Mouse (Mus musculus) hindbrain, postnatal 0 days (tissue): ENCODE measurements at regions not wholly inside any gene's neighbourhood (a gene's known extent, or its start where the extent isn't known, plus 50 kb on each side); places are given as distances from the start of the nearest gene placed in this dataset.

Experiments used
- ATAC-seq: fragments of 200-750 bp; cut with Nextera tagmentation; 2 replicates; pipeline ENCODE4 v1.8.0; 2017; ENCODE audit warnings: mild to moderate bottlenecking, moderate TSS enrichment, moderate library complexity
- DNase-seq: peaks from one replicate; pipeline ENCODE4 v3.0.0-alpha.2; 2015; ENCODE audit warnings: low spot score
- H3K27ac ChIP-seq: fragments of 300-500 bp; sonication (generic); 2 replicates; pipeline ENCODE4 v1.5.1; 2014; ENCODE audit warnings: mild to moderate bottlenecking
- H3K27me3 ChIP-seq: fragments of 300-500 bp; sonication (generic); 2 replicates; pipeline ENCODE4 v1.6.1; 2014; ENCODE audit warnings: low read length, mixed read lengths; ENCODE audit not compliant: insufficient read depth
- H3K36me3 ChIP-seq: fragments of 300-500 bp; sonication (generic); 2 replicates; pipeline ENCODE4 v1.6.1; 2014; ENCODE audit warnings: low read length, mixed read lengths; ENCODE audit not compliant: insufficient read depth
- H3K4me1 ChIP-seq: fragments of 300-500 bp; sonication (generic); 2 replicates; pipeline ENCODE4 v1.6.1; 2014; ENCODE audit warnings: antibody characterized with exemption, low read length, mixed read lengths; ENCODE audit not compliant: insufficient read depth
- H3K4me2 ChIP-seq: fragments of 300-500 bp; sonication (generic); 2 replicates; pipeline ENCODE4 v1.6.1; 2014; ENCODE audit warnings: low read depth, mild to moderate bottlenecking, low read length, moderate library complexity, mixed read lengths
- H3K4me3 ChIP-seq: fragments of 300-500 bp; sonication (generic); 2 replicates; pipeline ENCODE4 v1.5.1; 2014; ENCODE audit warnings: low read length
- H3K9ac ChIP-seq: fragments of 300-500 bp; sonication (generic); replicated peaks from 2 replicates; pipeline ENCODE4 v1.6.1; 2014; ENCODE audit warnings: mild to moderate bottlenecking, low read length, moderate library complexity, mixed read lengths
- H3K9me3 ChIP-seq: fragments of 300-500 bp; sonication (generic); 2 replicates; pipeline ENCODE4 v1.6.1; 2016; ENCODE audit warnings: low read length, mixed read lengths
- CTCF ChIP-seq: IDR thresholded peaks from 2 replicates; pipeline ENCODE4 v1.5.1; 2016; ENCODE audit warnings: antibody characterized with exemption, control low read depth, low read depth
- WGBS: fragments of 180-500 bp; shearing (Covaris S2); extraction: QIAGEN DNeasy Blood & Tissue Kit; methylation state at CpG from one replicate; pipeline ENCODE4 v1.1.7; 2014; 5-methylcytosine and 5-hydroxymethylcytosine counted together

DNA sequence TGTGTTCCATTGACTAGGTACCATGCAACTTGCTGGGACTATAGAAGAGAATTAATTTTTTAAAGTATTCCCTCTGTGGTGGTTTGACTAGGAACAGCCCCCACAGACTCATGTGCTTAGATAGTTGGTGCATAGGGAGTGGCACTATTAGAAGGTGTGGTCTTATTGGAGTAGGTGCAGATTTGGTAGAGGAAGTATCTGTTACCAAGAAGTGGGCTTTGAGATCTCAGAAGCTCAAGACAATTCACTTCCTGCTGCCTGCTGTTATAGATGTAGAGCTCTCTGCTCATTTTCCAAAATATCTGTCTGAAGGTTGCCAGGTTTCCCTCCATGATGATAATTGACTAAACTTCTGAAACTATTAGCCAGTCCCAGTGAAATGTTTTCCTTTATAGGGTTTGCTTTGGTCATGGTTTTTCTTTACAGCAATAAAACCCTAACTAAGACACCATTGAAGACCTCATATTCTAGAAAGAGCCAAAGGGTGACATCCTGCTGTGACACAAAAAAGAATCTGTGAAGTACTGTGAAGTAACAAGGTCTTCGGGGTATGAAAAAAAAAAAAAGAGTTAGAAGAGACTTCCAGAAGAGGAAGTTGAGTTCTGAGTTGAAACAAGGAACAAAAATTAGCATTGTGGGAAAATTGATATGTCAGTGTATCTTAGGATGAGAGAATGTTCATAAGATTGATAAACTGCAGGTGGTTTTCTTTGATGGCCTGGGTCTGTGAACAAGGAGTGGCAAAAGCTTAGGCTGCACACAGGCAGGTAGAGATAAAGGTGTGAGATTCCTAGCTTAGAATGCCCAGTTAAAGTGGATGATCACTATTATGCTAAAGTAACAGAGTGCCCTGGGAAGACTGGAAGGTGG, 128.9 kb upstream of the Opcml start:
- DNase-seq, result no peak
- TF ChIP-seq CTCF, result no peak
- no peaks in the 10 kb centered on the region for H3K4me1 ChIP-seq

GRCm38 (mm10) chr9:27663230-27663629, 127.3 kb upstream of the Opcml start:
- Histone ChIP-seq H3K4me2 (no peak overlapping the region), H3K36me3 (no peaks in the 10 kb centered on the region), H3K4me1 (no peaks in the 10 kb centered on the region), H3K9ac (no peak overlapping the region), H3K27ac (no peak overlapping the region), H3K4me3 (no peak overlapping the region), H3K27me3 (no peaks in the 10 kb centered on the region), H3K9me3 (no peaks in the 10 kb centered on the region)
- no peak for ATAC-seq
- no peak for TF ChIP-seq CTCF
- DNase-seq, result no peak
- 98% methylated on average over 1 of the region's 1 CpGs for WGBS

More for the DNA sequence above, 128.9 kb upstream of the Opcml start:
- 74% methylated on average over 1 of the region's 1 CpGs for WGBS
- Histone ChIP-seq H3K9me3 (no peaks in the 10 kb centered on the region), H3K27me3 (no peaks in the 10 kb centered on the region), H3K4me3 (no peak overlapping the region), H3K27ac (no peak overlapping the region), H3K36me3 (no peaks in the 10 kb centered on the region), H3K4me2 (no peak overlapping the region), H3K9ac (no peak overlapping the region)
- no peak for ATAC-seq

DNA sequence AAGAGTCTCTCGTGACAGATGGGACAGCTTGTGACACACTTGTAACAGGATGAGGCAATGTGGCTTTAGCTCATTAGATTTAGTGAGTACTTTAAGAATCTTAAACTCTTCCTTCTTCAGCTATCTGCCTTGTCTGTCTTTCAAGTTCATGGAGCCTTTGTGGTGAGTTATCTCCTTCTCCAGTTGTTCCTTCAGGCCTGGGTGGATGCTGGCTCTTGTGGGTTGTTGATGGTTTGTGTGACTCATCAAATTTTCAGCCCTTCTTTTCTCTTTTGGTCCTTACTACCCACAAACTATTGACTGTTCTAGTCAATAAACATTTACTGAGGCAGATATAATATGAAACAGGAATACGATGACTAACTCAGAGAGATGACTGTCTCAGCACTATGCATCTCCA, 124.9 kb upstream of the Opcml start:
- Histone ChIP-seq H3K4me2 (no peak overlapping the region), H3K27ac (no peak overlapping the region), H3K27me3 (no peaks in the 10 kb centered on the region), H3K9ac (no peak overlapping the region), H3K36me3 (no peaks in the 10 kb centered on the region), H3K9me3 (no peaks in the 10 kb centered on the region), H3K4me3 (no peak overlapping the region), H3K4me1 (0 out of 2 replicates have a peak, but pooled peaks cover 4% of the 10 kb centered on the region)
- no peak for DNase-seq
- ATAC-seq, result no peak
- WGBS, result 89% methylated on average over 2 of the region's 2 CpGs
- no peak for TF ChIP-seq CTCF

DNA sequence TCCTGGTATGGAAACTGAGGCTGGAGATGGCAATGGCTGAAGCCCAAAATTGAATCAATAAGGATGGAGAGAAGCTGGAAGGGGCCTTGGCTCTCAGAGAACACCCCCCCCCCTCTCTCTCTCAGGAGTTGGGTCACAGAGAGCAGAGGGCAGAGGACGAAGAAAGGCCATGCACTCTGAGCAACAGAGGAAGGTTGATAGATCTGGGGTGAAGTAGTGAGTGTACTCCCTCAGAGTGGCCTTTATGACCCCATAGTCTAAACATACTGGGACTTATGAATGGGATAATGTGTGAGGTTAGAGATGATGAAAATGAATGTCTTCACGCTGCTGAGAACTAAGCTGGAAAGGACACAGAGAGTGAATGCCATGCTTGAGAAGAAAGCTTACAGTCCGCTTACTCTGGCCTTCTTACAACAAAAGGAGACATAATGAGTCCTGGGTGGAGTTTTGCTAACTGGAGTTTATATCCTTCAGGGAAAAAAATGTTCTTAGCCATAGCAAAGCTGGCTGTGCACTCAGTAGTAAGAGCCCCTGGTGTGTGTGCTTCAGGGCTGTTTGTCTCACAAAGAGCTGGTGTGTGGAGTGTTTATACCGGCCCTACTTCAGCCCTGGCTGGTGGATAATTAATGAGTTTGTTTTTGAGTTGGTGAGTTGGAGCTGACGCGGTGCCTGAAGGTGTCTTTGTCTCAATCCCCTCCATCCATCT, 120.4 kb upstream of the Opcml start:
- H3K9me3 ChIP-seq, result no peaks in the 10 kb centered on the region
- WGBS, result 31% methylated on average over 6 of the region's 6 CpGs
- TF ChIP-seq CTCF, result no peak
- no peaks in the 10 kb centered on the region for H3K36me3 ChIP-seq
- ATAC-seq (no peak), DNase-seq (no peak)
- H3K4me3 ChIP-seq, result no peak overlapping the region
- H3K4me1 ChIP-seq, result 0 out of 2 replicates have a peak, but pooled peaks cover 4% of the 10 kb centered on the region
- no peak overlapping the region for H3K4me2 ChIP-seq
- H3K27ac ChIP-seq, result no peak overlapping the region
- H3K9ac ChIP-seq, result no peak overlapping the region
- H3K27me3 ChIP-seq, result no peaks in the 10 kb centered on the region

GRCm38 (mm10) chr9:27685325-27685724, 105.2 kb upstream of the Opcml start:
- H3K4me1 ChIP-seq, result no peaks in the 10 kb centered on the region
- H3K9me3 ChIP-seq, result no peaks in the 10 kb centered on the region
- no peak for DNase-seq
- no peak overlapping the region for H3K4me3 ChIP-seq
- no peak overlapping the region for H3K27ac ChIP-seq
- no peaks in the 10 kb centered on the region for H3K36me3 ChIP-seq
- no peak overlapping the region for H3K9ac ChIP-seq
- H3K27me3 ChIP-seq, result no peaks in the 10 kb centered on the region
- no peak overlapping the region for H3K4me2 ChIP-seq
- ATAC-seq, result no peak
- TF ChIP-seq CTCF, result no peak

DNA sequence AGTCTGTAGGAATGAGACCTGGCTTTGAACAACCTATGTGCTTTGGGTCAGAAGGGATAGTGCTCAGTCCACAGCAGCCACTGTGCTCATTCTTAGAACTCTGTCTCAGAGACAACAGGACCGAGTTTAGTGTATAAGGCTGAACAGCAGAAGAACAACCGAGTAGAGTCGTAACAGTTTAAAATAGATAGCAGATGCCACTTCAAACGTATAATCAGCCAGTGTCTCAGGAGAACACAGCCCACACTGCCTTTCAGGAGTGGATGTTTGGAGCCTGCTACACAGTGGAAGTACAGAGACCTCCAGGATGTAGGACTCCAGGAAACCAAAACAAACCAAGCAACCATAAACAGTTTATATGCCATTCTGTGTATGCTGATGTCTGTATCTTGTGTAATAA, 99.0 kb upstream of the Opcml start:
- no peak for DNase-seq
- Histone ChIP-seq H3K27ac (no peak overlapping the region), H3K27me3 (no peaks in the 10 kb centered on the region), H3K36me3 (no peaks in the 10 kb centered on the region), H3K4me1 (no peaks in the 10 kb centered on the region), H3K9me3 (no peaks in the 10 kb centered on the region), H3K9ac (no peak overlapping the region), H3K4me3 (no peak overlapping the region), H3K4me2 (no peak overlapping the region)
- WGBS, result 78% methylated on average over 4 of the region's 4 CpGs
- TF ChIP-seq CTCF, result no peak
- ATAC-seq, result no peak

- no peaks in the 10 kb centered on the region for H3K27me3 ChIP-seq
- no peak overlapping the region for H3K4me3 ChIP-seq
- H3K9ac ChIP-seq, result no peak overlapping the region
- ATAC-seq (no peak), DNase-seq (no peak)
- WGBS, result 90% methylated on average over 3 of the region's 3 CpGs
- no peaks in the 10 kb centered on the region for H3K4me1 ChIP-seq
- H3K27ac ChIP-seq, result no peak overlapping the region
- H3K9me3 ChIP-seq, result no peaks in the 10 kb centered on the region
- H3K36me3 ChIP-seq, result no peaks in the 10 kb centered on the region
- no peak for TF ChIP-seq CTCF
- H3K4me2 ChIP-seq, result no peak overlapping the region
Observed at GRCm38 (mm10) chr9:27692751-27693150, 97.8 kb upstream of the Opcml start.
